Mouse (Mus musculus) CH12.LX (cell line): ENCODE data around the gene 1700020N01Rik. TPM values are rescaled to one million over a fixed set of nuclear protein-coding genes. Genes with fewer than 3 reads are reported as not detected.

Experiments
- DNase-seq: peaks from one replicate; pipeline ENCODE4 v3.0.0-alpha.2; 2013; ENCODE audit errors: extremely low read depth
- H3K27ac ChIP-seq: 2 replicates; pipeline ENCODE4 v1.5.1; 2012; ENCODE audit warnings: low read depth, mild to moderate bottlenecking, control low read depth, moderate library complexity; ENCODE audit not compliant: insufficient read depth
- H3K27me3 ChIP-seq: replicated peaks from 2 replicates; pipeline ENCODE3; 2012; ENCODE audit warnings: inconsistent platforms
- H3K36me3 ChIP-seq, 2 experiments: replicated peaks in 1 of 2; 2 replicates each; pipeline versions ENCODE3 to v1.6.1; 2012; ENCODE audit warnings: inconsistent platforms in 1 of 2, low read length in 1 of 2, mild to moderate bottlenecking in 1 of 2, mixed read lengths in 1 of 2, moderate library complexity in 1 of 2; ENCODE audit not compliant: control insufficient read depth in 1 of 2, insufficient read depth in 1 of 2
- H3K4me1 ChIP-seq, 2 experiments: 2 replicates each; pipeline ENCODE4 v1.6.1; 2012; ENCODE audit warnings: inconsistent platforms in 1 of 2, moderate library complexity in 1 of 2; ENCODE audit not compliant: insufficient read depth in 2 of 2, control insufficient read depth in 1 of 2
- H3K4me2 ChIP-seq: 2 replicates; pipeline ENCODE4 v1.6.1; 2012; ENCODE audit warnings: low read depth, mild to moderate bottlenecking, control low read depth; ENCODE audit not compliant: poor library complexity, insufficient read depth, severe bottlenecking
- H3K4me3 ChIP-seq, 3 experiments: fragments of 150-350 bp in 1 of 3; sonication (generic) in 1 of 3; replicated peaks in 1 of 3; 2 replicates each; pipeline versions ENCODE3 to v1.5.1; 2011 to 2012; ENCODE audit warnings: low read depth in 2 of 3, low read length in 2 of 3, mild to moderate bottlenecking in 2 of 3, moderate library complexity in 2 of 3, control low read depth in 1 of 3, improper control_type of control experiment in 1 of 3, inconsistent platforms in 1 of 3, mixed read lengths in 1 of 3; ENCODE audit not compliant: poor library complexity in 1 of 3
- H3K79me2 ChIP-seq: replicated peaks from 2 replicates; pipeline ENCODE4 v1.6.1; 2012; ENCODE audit warnings: mild to moderate bottlenecking, moderate library complexity; ENCODE audit not compliant: control insufficient read depth, poor library complexity, insufficient read depth, severe bottlenecking; ENCODE audit errors: extremely low read depth
- H3K9ac ChIP-seq: 2 replicates; pipeline ENCODE4 v1.6.1; 2012; ENCODE audit warnings: low read depth, mild to moderate bottlenecking, control low read depth, moderate library complexity; ENCODE audit not compliant: insufficient read depth
- H3K9me3 ChIP-seq: replicated peaks from 2 replicates; pipeline ENCODE3; 2012; ENCODE audit warnings: low read length, inconsistent platforms, mixed read lengths
- CHD2 ChIP-seq: IDR thresholded peaks from 2 replicates; pipeline ENCODE4 v1.6.1; 2011; ENCODE audit warnings: low read length, improper control_type of control experiment
- ELF1 ChIP-seq: IDR thresholded peaks from 2 replicates; pipeline ENCODE4 v1.6.1; 2014; ENCODE audit warnings: low read depth, mild to moderate bottlenecking, inconsistent platforms, low read length, improper control_type of control experiment
- EP300 ChIP-seq: IDR thresholded peaks from 2 replicates; pipeline ENCODE4 v1.6.1; 2011; ENCODE audit warnings: low read length, improper control_type of control experiment
- ETS1 ChIP-seq: conservative IDR thresholded peaks from 2 replicates; pipeline ENCODE4 v1.6.1; 2012; ENCODE audit warnings: low read depth, mild to moderate bottlenecking, inconsistent platforms, low read length, improper control_type of control experiment, moderate library complexity
- GABPA ChIP-seq: IDR thresholded peaks from 2 replicates; pipeline ENCODE4 v1.6.1; 2012; ENCODE audit warnings: low read depth, low read length, improper control_type of control experiment, inconsistent platforms; ENCODE audit not compliant: insufficient replicate concordance
- JUND ChIP-seq: conservative IDR thresholded peaks from 2 replicates; pipeline ENCODE4 v1.6.1; 2011; ENCODE audit warnings: low read depth, low read length, improper control_type of control experiment
- MAFK ChIP-seq: IDR thresholded peaks from 2 replicates; pipeline ENCODE4 v1.6.1; 2011; ENCODE audit warnings: low read length, improper control_type of control experiment; ENCODE audit not compliant: insufficient replicate concordance
- MAX ChIP-seq: IDR thresholded peaks from 2 replicates; pipeline ENCODE4 v1.6.1; 2011; ENCODE audit warnings: low read length, improper control_type of control experiment
- MAZ ChIP-seq: IDR thresholded peaks from 2 replicates; pipeline ENCODE4 v1.6.1; 2012; ENCODE audit warnings: low read depth, mild to moderate bottlenecking, inconsistent platforms, low read length, improper control_type of control experiment, moderate library complexity
- MEF2A ChIP-seq: IDR thresholded peaks from 2 replicates; pipeline ENCODE4 v1.6.1; 2014; ENCODE audit warnings: low read depth, mild to moderate bottlenecking, inconsistent platforms, low read length, improper control_type of control experiment, borderline replicate concordance
- NELFE ChIP-seq: IDR thresholded peaks from 2 replicates; pipeline ENCODE4 v1.6.1; 2011; ENCODE audit warnings: low read depth, low read length, improper control_type of control experiment
- POLR2AphosphoS2 ChIP-seq: IDR thresholded peaks from 2 replicates; pipeline ENCODE4 v1.6.1; 2011; ENCODE audit warnings: low read depth, low read length, improper control_type of control experiment
- RAD21 ChIP-seq: IDR thresholded peaks from 2 replicates; pipeline ENCODE4 v1.6.1; 2011; ENCODE audit warnings: low read depth, mild to moderate bottlenecking, low read length, improper control_type of control experiment, moderate library complexity
- SMC3 ChIP-seq: IDR thresholded peaks from 2 replicates; pipeline ENCODE4 v1.6.1; 2011; ENCODE audit warnings: low read depth, low read length, improper control_type of control experiment
- UBTF ChIP-seq: IDR thresholded peaks from 2 replicates; pipeline ENCODE4 v1.6.1; 2012; ENCODE audit warnings: low read depth, mild to moderate bottlenecking, inconsistent platforms, low read length, improper control_type of control experiment, moderate library complexity
- ZC3H11A ChIP-seq: IDR thresholded peaks from 2 replicates; pipeline ENCODE4 v1.6.1; 2012; ENCODE audit warnings: low read depth, mild to moderate bottlenecking, inconsistent platforms, low read length, improper control_type of control experiment
- dilution Hi-C: fragments of 300-500 bp; cut with MboI; formaldehyde crosslinking; loops from 2 replicates; pipeline ENCODE4 v1.14.3; 2020; ENCODE audit warnings: low sequenced_read_pairs; ENCODE audit not compliant: extremely low pct_unique_long_range_greater_than_20kb, extremely low pct_ligation_motif_present
- in situ Hi-C: fragments of 300-500 bp; cut with MboI; formaldehyde crosslinking; loops from 3 replicates; pipeline ENCODE4 v1.14.3; 2019; ENCODE audit warnings: low sequenced_read_pairs, low pct_ligation_motif_present, low pct_unique_long_range_greater_than_20kb, mixed read lengths
- polyA plus RNA-seq: library from polyadenylated mRNA; unstranded; fragments of >175 nt; gene quantifications from 2 replicates; pipeline ENCODE4 v1.2.1, GENCODE M21; 2012; ENCODE audit warnings: low read depth; ENCODE audit not compliant: insufficient read length
- total RNA-seq, 2 experiments: library from RNA; depleted of rRNA; stranded (reverse); fragments of 300-350 nt in 1 of 2; fragments of >200 nt in 1 of 2; gene quantifications; 2 replicates each; pipeline ENCODE4 v1.2.3; 2012 to 2014

1700020N01Rik gene
- total RNA-seq (2012; rRNA removed) = not detected in 2 replicates
- not detected in 2 replicates for total RNA-seq (2014; rRNA removed)
- not detected in 2 replicates for polyA plus RNA-seq

GRCm38 (mm10) chr10:21592896-21593380 is at the start of gene 1700020N01Rik:
Gene 1700020N01Rik (plus strand): TSS chr10:21593145.
- dilution Hi-C loops = no loop called here
- in situ Hi-C loops = no loop called here
- Histone ChIP-seq H3K4me1 (peaks cover 0 to 4% of the 10 kb centered on the region in 2 experiments; a peak in 1 of 4 replicates), H3K9me3 (peaks cover 2% of the 10 kb centered on the region), H3K79me2 (no peaks in the 10 kb centered on the region), H3K27ac (no peak within 1 kb of the TSS), H3K4me2 (no peak within 1 kb of the TSS), H3K27me3 (no peaks in the 10 kb centered on the region), H3K4me3 (no peak within 1 kb of the TSS), H3K9ac (no peak within 1 kb of the TSS), H3K36me3 (no peaks in the 10 kb centered on the region)
- TF ChIP-seq NELFE = no peak
- TF ChIP-seq ETS1 = no peak
- no peak for TF ChIP-seq MAX
- no peak for TF ChIP-seq GABPA
- TF ChIP-seq MAZ = no peak
- TF ChIP-seq POLR2AphosphoS2 = no peak
- TF ChIP-seq MEF2A = no peak
- TF ChIP-seq EP300 = no peak
- TF ChIP-seq JUND = no peak
- TF ChIP-seq ZC3H11A = no peak
- TF ChIP-seq ELF1 = no peak
- TF ChIP-seq CHD2 = no peak
- TF ChIP-seq MAFK = no peak
- no peak for TF ChIP-seq UBTF
- TF ChIP-seq RAD21 = no peak
- no peak for DNase-seq

- in situ Hi-C loops (no loop called here), dilution Hi-C loops (no loop called here)
- H3K27me3 ChIP-seq = no peaks in the 10 kb centered on the region
- H3K27ac ChIP-seq = no peak overlapping the region
- H3K36me3 ChIP-seq = no peaks in the 10 kb centered on the region
- no peaks in the 10 kb centered on the region for H3K4me1 ChIP-seq
- no peak overlapping the region for H3K4me2 ChIP-seq
- no peak overlapping the region for H3K9ac ChIP-seq
- no peak for TF ChIP-seq SMC3
- no peak for TF ChIP-seq CHD2
- no peak for DNase-seq
- no peak overlapping the region for H3K4me3 ChIP-seq
- H3K9me3 ChIP-seq = no peaks in the 10 kb centered on the region
- H3K79me2 ChIP-seq = no peaks in the 10 kb centered on the region
These were observed 49.2 kb upstream of the 1700020N01Rik start for GRCm38 (mm10) chr10:21543576-21544278.
